Mouse (Mus musculus) lung, adult 2 months (tissue): ENCODE data around the gene Thop1. TPM values are rescaled to one million over a fixed set of nuclear protein-coding genes. Genes with fewer than 3 reads are reported as not detected.
"Not testable (repeated sequence)": the region's sequence is repeated elsewhere in the genome, so short reads cannot be mapped to it uniquely, and the experiment has no call there.

ENCODE experiments used
- DNase-seq: peaks from one replicate; pipeline ENCODE4 v3.0.0; 2022
- H3K4me1 ChIP-seq: fragments of 200-500 bp; 2 replicates; pipeline ENCODE4 v1.6.1; 2011; ENCODE audit warnings: low read length; ENCODE audit not compliant: control insufficient read depth, insufficient read depth
- H3K4me3 ChIP-seq: fragments of 200-500 bp; replicated peaks from 2 replicates; pipeline ENCODE3; 2011; ENCODE audit warnings: low read depth, mild to moderate bottlenecking, control low read depth, low read length; ENCODE audit errors: extremely low read depth
- CTCF ChIP-seq: fragments of 200-500 bp; IDR thresholded peaks from 2 replicates; pipeline ENCODE4 v1.5.1; 2011; ENCODE audit warnings: mild to moderate bottlenecking, low read length, control low read depth; ENCODE audit not compliant: insufficient read depth
- POLR2A ChIP-seq: fragments of 200-500 bp; IDR thresholded peaks from 2 replicates; pipeline ENCODE4 v1.6.1; 2011; ENCODE audit warnings: low read depth, mild to moderate bottlenecking, control low read depth, low read length, borderline replicate concordance; ENCODE audit errors: extremely low read depth
- WGBS: fragments of 180-500 bp; shearing (Covaris S2); methylation state at CpG from one replicate; pipeline ENCODE4 v1.1.7; 2018; 5-methylcytosine and 5-hydroxymethylcytosine counted together
- polyA plus RNA-seq: library from polyadenylated mRNA; depleted of rRNA; stranded (reverse); fragments of >200 nt; gene quantifications from 2 replicates; pipeline ENCODE4 v1.2.3, GENCODE M21; 2012

The Thop1 gene
- polyA plus RNA-seq, 1 experiment: 59.6 TPM

DNA sequence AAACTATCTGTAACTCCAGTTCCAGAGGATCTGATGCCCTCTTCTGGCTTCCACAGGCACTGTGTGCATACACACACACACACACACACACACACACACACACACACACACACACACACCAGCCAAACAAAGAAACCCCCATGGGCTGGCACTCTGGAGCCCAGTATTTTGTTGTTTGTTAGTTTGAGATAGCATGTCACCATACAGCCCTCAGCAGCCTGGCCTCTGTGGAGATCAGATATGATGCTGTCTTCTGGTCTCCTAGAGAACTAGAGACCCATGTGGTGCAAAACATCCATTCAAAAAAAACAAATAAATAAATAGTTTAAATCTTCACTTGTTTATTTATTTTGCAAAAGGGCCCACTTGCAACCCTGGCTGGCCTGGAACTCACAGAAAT, 41.6 kb upstream of the Thop1 start:
- Histone ChIP-seq H3K4me1 (no peaks in the 10 kb centered on the region), H3K4me3 (no peak overlapping the region)
- TF ChIP-seq POLR2A (no peak), CTCF (no peak)
- DNase-seq: no peak

DNA sequence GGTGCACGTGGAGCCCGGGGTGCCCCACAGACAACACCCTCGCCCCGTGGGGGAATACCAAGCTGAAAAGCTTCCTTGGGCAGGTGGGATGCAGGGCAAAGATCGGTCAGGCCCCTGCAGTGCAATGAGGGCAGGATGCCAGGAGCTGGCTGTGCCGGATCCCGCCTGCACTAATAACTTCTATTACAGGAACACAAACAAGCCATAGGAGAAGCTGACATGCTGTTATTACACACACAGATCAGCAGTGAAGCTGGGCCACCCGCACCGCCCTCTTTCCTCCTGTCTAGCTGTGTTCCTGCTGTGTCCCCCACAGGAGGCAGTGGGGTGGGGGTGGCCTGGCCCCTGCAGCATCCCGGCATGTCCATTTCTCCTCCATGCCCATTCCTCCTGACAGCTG, 40.8 kb upstream of the Thop1 start:
- no peaks in the 10 kb centered on the region for H3K4me1 ChIP-seq
- TF ChIP-seq CTCF: no peak
- no peak for TF ChIP-seq POLR2A
- 63% methylated on average over 10 of the region's 10 CpGs for WGBS
- DNase-seq: no peak
- H3K4me3 ChIP-seq: no peak overlapping the region

DNA sequence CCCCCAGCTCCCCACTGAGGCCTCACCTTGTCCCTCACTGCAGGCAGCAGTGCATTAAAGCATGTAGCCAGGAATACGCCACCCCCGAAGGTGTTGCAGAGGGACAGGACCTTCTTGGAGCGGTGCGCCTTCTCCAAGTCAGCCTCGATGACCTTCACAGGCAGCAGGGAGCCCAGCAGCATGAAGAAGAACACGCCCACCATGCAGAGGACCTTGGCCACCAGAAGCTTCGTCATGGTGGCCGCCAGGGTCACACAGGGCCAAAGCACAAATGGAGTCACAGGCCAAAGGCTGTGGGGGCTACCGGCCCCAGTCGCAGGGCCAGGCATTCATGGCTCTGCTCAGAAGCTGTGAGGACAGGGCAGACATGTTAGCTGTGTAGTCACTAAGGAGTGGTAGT, 36.2 kb upstream of the Thop1 start:
- 82% methylated on average over 10 of the region's 10 CpGs for WGBS
- no peak overlapping the region for H3K4me3 ChIP-seq
- TF ChIP-seq POLR2A (no peak), CTCF (no peak)
- H3K4me1 ChIP-seq: no peaks in the 10 kb centered on the region
- DNase-seq: no peak

DNA sequence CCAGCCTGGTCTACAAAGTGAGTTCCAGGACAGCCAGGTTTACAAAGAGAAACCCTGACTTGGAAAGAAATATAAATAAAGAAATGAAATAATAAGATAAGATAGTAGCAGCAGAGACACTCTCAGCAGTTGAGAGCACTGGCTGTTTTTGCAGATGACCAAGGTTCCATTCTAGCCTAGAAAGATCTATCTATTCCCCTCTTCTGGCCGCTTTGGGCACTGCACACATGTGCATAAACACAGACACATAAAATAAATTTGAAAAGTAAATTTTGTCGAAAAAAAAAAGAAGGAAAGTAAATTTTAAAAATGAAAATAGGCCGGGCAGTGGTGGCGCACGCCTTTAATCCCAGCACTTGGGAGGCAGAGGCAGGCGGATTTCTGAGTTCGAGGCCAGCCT, 33.6 kb upstream of the Thop1 start:
- 74% methylated on average over 7 of the region's 7 CpGs for WGBS
- Histone ChIP-seq H3K4me1 (no peaks in the 10 kb centered on the region), H3K4me3 (no peak overlapping the region)
- no peak for DNase-seq
- no peak for TF ChIP-seq CTCF
- TF ChIP-seq POLR2A: no peak

DNA sequence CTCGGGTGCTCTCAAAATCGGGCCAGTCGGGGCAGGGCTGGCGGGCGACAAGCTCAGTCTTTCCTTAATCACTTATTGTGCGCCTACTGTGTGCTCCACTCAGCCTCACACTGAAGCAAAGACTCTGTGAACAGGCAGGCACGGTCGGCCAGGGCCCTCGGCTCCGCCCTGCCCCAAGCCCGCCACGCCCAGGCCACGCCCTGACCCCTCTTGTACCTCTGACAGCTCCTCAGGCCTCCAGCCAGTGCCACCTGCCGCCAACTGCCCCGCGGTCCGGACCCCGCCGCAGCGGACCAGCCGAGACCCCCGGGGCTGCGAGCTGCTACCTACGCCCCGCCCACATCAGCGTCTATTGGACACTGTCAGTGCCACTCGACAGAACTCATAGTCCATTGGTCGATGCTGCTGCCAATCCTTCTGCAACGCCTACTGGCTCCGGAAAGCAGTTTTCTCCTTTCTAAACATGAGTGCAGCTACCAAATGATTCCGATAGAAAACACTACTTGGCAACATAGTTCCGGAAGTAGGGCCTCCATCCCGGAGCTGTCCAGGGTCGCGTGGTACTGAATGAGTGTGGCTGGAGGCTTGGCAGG, 32.8 kb upstream of the Thop1 start, which contains the start of gene Slc39a3:
Slc39a3 (minus strand) TSS at position 439 of the 593 bp plus-strand sequence.
- TF ChIP-seq CTCF: no peak
- peak; percentile 45; the same call in 1 of the 2 replicates for TF ChIP-seq POLR2A
- Histone ChIP-seq H3K4me1 (no peaks in the 10 kb centered on the region), H3K4me3 (peak within 1 kb of the TSS; percentile 68)
- DNase-seq: peak; percentile 100
- under 1% methylated on average over 35 of the region's 35 CpGs for WGBS

DNA sequence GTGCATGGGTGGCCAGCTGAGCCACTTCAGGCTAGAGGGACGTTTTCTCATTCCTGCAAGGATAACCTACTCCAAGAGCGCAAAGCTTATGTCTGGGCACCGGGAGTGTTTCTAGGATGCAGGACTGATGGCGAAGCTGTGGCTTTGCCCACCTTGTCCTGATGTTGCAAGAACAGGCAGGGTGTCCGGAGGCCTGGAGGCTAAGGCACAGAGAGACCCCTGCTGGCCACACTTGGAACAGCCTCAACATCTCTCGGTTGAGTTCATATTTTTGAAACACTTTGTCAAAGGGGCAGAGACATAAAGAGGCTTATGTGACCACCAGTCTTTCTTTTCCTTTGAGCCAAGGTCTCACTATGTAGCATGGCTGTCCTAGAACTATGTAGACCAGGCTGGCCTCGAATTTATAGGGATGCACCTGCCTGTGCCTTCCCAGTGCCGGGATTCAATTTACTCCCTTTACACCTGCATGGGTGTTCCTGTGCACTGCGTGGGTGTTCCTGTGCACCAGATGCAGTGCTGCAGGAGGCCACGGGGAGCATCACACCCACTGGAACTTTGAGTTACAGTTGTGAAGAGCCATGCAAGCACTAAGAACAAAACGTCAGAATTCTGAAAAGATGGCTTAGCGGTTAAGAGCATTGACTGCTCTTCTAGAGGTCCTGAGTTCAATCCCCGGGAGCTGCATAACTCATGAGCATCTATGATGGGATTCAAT, 28.2 kb upstream of the Thop1 start:
- peak; percentile 64 for DNase-seq
- no peak overlapping the region for H3K4me3 ChIP-seq
- TF ChIP-seq POLR2A (no peak), CTCF (peak; percentile 84)
- 29% methylated on average over 13 of the region's 13 CpGs for WGBS
- no peaks in the 10 kb centered on the region for H3K4me1 ChIP-seq

DNA sequence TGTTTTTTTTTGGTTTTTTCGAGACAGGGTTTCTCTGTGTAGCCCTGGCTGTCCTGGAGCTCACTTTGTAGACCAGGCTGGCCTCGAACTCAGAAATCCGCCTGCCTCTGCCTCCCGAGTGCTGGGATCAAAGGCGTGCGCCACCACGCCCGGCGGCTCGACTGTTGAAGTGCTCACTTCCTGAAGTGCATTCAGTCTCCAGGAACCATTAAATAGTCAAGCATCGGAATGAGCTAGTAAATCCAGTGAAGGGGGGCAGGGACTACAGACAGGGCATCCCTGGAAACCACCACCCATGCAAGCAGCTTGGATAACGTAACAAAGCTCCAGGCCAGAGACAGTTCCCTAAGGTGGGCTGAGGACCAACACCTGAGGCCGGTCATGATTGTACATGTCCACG, 24.6 kb upstream of the Thop1 start:
- WGBS: 85% methylated on average over 14 of the region's 14 CpGs
- H3K4me3 ChIP-seq, H3K4me1 ChIP-seq, DNase-seq: not testable (repeated sequence)

DNA sequence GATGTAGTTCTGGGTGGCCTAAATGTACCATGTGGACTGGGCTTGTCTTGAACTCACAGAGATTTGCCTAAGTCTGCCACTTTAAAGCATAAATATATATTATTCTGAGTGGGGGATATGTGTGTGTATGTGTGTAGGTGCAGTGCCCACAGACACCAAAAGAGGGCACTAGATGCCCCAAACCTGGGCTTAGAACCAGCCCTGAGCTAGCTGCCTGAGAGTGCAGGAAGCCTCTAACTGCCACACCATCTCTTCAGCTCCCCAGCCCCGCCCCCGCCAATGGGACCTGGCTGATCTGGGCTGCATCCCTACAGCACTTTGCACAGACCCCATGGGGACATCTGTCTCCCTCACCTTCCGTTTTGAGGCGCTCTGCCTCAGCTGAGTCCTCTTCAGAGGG, 19.2 kb upstream of the Thop1 start:
- DNase-seq: no peak
- TF ChIP-seq POLR2A (no peak), CTCF (peak; percentile 41)
- Histone ChIP-seq H3K4me3 (no peak overlapping the region), H3K4me1 (no peaks in the 10 kb centered on the region)
- WGBS: 80% methylated on average over 4 of the region's 4 CpGs

DNA sequence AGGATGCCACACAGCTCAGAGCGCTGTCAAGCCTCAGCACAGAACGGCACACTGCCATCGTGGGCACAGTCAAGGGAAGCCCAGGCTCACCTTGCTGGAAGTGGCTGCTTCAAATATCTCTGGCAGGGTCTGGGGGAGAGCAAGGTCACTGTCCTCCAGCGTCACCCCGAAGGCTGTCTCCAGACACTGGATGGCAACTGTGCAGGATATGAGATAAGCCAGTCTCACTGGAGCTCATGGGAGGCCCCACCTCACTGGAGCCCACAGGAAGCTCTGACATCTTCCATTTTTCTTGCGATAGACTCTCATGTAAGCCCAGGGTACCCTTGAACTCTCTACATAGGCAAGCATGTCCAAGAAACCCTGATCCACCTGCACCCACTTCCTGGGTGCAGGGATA, 18.7 kb upstream of the Thop1 start:
- TF ChIP-seq CTCF: no peak
- no peak for TF ChIP-seq POLR2A
- Histone ChIP-seq H3K4me3 (no peak overlapping the region), H3K4me1 (no peaks in the 10 kb centered on the region)
- no peak for DNase-seq
- 87% methylated on average over 6 of the region's 6 CpGs for whole genome bisulfite sequencing

DNA sequence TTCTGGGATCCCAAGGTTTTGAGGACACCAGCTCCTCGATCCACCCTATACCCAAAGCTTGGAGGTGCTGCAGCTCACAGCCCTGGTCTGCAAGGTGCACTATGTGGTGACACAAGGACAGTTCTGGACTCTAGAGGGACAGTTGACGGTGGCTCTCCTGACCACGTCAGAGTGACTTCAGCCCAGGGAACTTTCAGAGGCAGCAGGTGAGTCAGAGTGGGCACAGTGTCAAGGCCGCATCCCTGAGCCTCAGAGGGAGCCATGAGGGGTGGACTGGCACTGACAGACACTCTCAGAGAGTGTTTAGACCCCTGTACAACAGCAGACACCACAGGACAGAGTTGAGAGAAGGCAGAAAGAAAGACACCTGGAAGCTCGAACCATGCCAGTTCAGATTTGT, 17.3 kb upstream of the Thop1 start:
- no peak for DNase-seq
- TF ChIP-seq CTCF (no peak), POLR2A (no peak)
- Histone ChIP-seq H3K4me1 (peaks cover 4% of the 10 kb centered on the region), H3K4me3 (no peak overlapping the region)
- 81% methylated on average over 5 of the region's 5 CpGs for WGBS
